Mouse (Mus musculus) liver, embryonic 14.5 days (tissue): ENCODE results near the gene Crhr1.

Source experiments
- CTCF ChIP-seq: IDR thresholded peaks from 2 replicates; pipeline ENCODE4 v1.5.1; 2016; ENCODE audit warnings: antibody characterized with exemption, low read depth, control low read depth
- EP300 ChIP-seq: IDR thresholded peaks from 2 replicates; pipeline ENCODE4 v1.6.1; 2016; ENCODE audit warnings: antibody characterized with exemption, low read depth

- TF ChIP-seq CTCF (no peak), EP300 (no peak)
These were observed 23.7 kb downstream of the Crhr1 start for GRCm38 (mm10) chr11:104156391-104156790.
